Mouse (Mus musculus) testis, adult 2 months (tissue): ENCODE data around the gene Zfp800.

Experiments
- CTCF ChIP-seq: fragments of 200-500 bp; IDR thresholded peaks from 2 replicates; pipeline ENCODE4 v1.5.1; 2012; ENCODE audit warnings: low read depth, mild to moderate bottlenecking, inconsistent platforms, low read length, moderate library complexity; ENCODE audit not compliant: control insufficient read depth, insufficient read depth, insufficient replicate concordance
- POLR2A ChIP-seq: fragments of 200-500 bp; IDR thresholded peaks from 2 replicates; pipeline ENCODE4 v1.6.1; 2012; ENCODE audit warnings: low read depth, mild to moderate bottlenecking, inconsistent platforms, low read length, moderate library complexity; ENCODE audit not compliant: control insufficient read depth

DNA sequence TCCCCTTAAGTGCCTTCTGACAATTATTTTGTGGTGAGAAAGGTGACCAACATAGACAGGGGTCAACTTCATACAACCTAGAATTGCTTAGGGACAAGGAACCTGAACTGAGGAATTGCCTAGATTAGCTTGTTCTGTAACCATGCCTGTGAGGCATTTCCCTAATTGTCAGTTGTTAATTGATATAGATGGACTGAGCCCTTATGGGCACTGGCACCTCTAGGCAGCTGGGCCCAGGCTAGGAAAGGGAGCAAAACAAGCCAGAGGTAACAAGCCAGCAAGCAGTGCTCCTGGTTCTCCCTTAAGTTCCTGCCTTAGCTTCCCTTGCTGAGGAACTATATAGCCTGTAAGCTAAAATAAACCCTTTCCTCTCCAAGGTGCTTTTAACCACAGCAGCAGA is 52.1 kb downstream of the Zfp800 start:
- TF ChIP-seq CTCF (no peak), POLR2A (no peak)
